ENCODE assay signal across 8 mouse cellular contexts in the genomic region with DNA sequence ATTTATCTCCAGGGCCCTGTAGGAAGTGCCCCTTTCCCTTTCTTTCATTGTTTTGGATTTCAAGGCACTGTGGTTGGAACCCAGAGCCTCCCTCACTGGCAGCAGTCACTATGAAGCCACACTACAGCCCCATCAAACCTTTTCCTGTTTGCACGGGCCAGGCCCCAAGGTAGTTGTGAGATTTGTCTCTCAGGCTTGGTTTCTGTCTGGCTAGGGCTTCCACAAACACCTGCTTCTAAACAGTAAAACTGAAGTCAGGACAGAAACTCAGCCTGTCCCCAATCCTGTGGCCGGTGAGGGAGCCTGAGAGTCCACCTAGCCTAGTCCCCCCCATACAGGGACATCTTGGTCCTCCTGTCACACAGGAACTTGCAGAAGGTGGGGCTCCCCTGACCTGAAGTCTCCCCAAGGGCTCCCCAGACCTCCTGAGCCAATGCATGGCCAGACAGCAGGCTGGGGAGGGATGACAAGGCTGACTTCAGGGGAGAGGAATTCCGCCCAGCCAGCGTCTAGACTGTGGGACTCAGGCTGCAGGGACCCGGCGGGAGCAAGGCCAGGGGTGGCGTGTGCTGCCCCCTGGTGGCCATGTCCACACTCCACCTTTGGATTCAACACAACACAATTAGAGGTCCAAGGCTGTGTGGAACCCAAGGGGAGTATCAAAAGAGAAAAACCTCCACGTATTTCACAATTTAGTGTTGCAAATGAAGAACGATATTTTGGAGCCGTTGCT. TPM values are rescaled to one million over a fixed set of nuclear protein-coding genes. Genes with fewer than 3 reads are reported as not detected.
DNase-seq lines count a peak whose midpoint lies in the region; ATAC-seq lines count a peak whose summit lies in the region.

No protein-coding gene starts in this region.

- no peak overlapping the region for H3K4me3 ChIP-seq in hindbrain, embryonic 12.5 days

- H3K36me3 ChIP-seq in hindbrain, embryonic 12.5 days: no peaks in the 10 kb centered on the region

- H3K9ac ChIP-seq in hindbrain, embryonic 12.5 days: no peak overlapping the region

- peak; percentile 70 for DNase-seq in T-cell, adult 2 months (ENCODE audit: low spot score)
- peak; percentile 84 for DNase-seq in cerebellum, adult 9-10 months
- DNase-seq in forelimb bud, embryonic 11.5 days (ENCODE audit: low read depth, low spot score): peak; percentile 87
- DNase-seq in left cerebral cortex, postnatal 25 days (ENCODE audit: low spot score in 2 of 2): peak; percentile 63 to 66
- DNase-seq in right cerebral cortex, postnatal 14 days: peak; percentile 77
- DNase-seq in urinary bladder, postnatal 36 days (ENCODE audit: low spot score in 2 of 2): peak; percentile 74 to 86

- H3K4me2 ChIP-seq in hindbrain, embryonic 12.5 days (replicated peaks): no peak overlapping the region

- peak; percentile 80 for ATAC-seq in hindbrain, embryonic 12.5 days (ENCODE audit: low FRiP score)
- peak; percentile 75 for ATAC-seq in megakaryocyte-erythroid progenitor cell, adult 5-6 weeks (replicated peaks; ENCODE audit: low FRiP score, low TSS enrichment, poor library complexity, severe bottlenecking)

- H3K27ac ChIP-seq in hindbrain, embryonic 12.5 days: no peak overlapping the region

- H3K9me3 ChIP-seq in hindbrain, embryonic 12.5 days (replicated peaks): no peaks in the 10 kb centered on the region

- 12% methylated on average over 10 of the region's 10 CpGs for WGBS in hindbrain, embryonic 12.5 days

- intact Hi-C loops in left cerebral cortex, postnatal 25 days (cut with DNase I): loop anchor here (1.0 kb wide), 1 partner anchor 59 kb away; no protein-coding TSS in a partner anchor

- H3K27me3 ChIP-seq in hindbrain, embryonic 12.5 days: peaks cover 60% of the 10 kb centered on the region

- H3K4me1 ChIP-seq in hindbrain, embryonic 12.5 days: peaks cover 16% of the 10 kb centered on the region

RNA-seq across cellular contexts. Expression of a gene that starts 26.9 kb away (rescaled TPM):
- polyA plus RNA-seq in hindbrain, embryonic 12.5 days (2016; fragmentation: Nextera tagmentation; extraction: Ambion mirVana): 10.1 and 10.7 TPM in 2 replicates
- 100 to 1,000 TPM in 1 of 2 experiments, 10 to 100 TPM in 1; 83.8 to 196 TPM for total RNA-seq in left cerebral cortex, postnatal 25 days (2021)
- 1.5 and 3.6 TPM in 2 replicates for total RNA-seq in megakaryocyte-erythroid progenitor cell, adult 5-6 weeks (2014; fragmentation: Nextera tagmentation)
- total RNA-seq in megakaryocyte-erythroid progenitor cell, adult 5-6 weeks (2017): 0.14 and 0.46 TPM in 2 replicates

RNA-seq across cellular contexts. Expression of a gene that starts 37.6 kb away (rescaled TPM):
- 16.4 and 16.7 TPM in 2 replicates for polyA plus RNA-seq in hindbrain, embryonic 12.5 days (2016; fragmentation: Nextera tagmentation; extraction: Ambion mirVana)
- 100 to 1,000 TPM; 108 to 110 TPM for total RNA-seq in left cerebral cortex, postnatal 25 days (2021)
- total RNA-seq in megakaryocyte-erythroid progenitor cell, adult 5-6 weeks (2014; fragmentation: Nextera tagmentation): not detected in 2 replicates
- total RNA-seq in megakaryocyte-erythroid progenitor cell, adult 5-6 weeks (2017): not detected in 2 replicates

RNA-seq across cellular contexts. Expression of a gene that starts 49.4 kb away (rescaled TPM):
- polyA plus RNA-seq in hindbrain, embryonic 12.5 days (2016; fragmentation: Nextera tagmentation; extraction: Ambion mirVana): 33.8 and 37.0 TPM in 2 replicates
- 10 to 100 TPM; 67.2 to 69.3 TPM for total RNA-seq in left cerebral cortex, postnatal 25 days (2021)
- total RNA-seq in megakaryocyte-erythroid progenitor cell, adult 5-6 weeks (2014; fragmentation: Nextera tagmentation): 7.0 TPM in 2 replicates
- 3.4 and 7.2 TPM in 2 replicates for total RNA-seq in megakaryocyte-erythroid progenitor cell, adult 5-6 weeks (2017)

RNA-seq across cellular contexts. Expression of a gene that starts 58.0 kb away (rescaled TPM):
- 11.8 and 15.8 TPM in 2 replicates for polyA plus RNA-seq in hindbrain, embryonic 12.5 days (2016; fragmentation: Nextera tagmentation; extraction: Ambion mirVana)
- total RNA-seq in left cerebral cortex, postnatal 25 days (2021): 10 to 100 TPM; 16.4 to 19.0 TPM
- not detected in 2 replicates for total RNA-seq in megakaryocyte-erythroid progenitor cell, adult 5-6 weeks (2014; fragmentation: Nextera tagmentation)
- 7.5 and 8.7 TPM in 2 replicates for total RNA-seq in megakaryocyte-erythroid progenitor cell, adult 5-6 weeks (2017)

Comparison
In these comparisons a context has a peak if more than half of its experiments do, and no peak if none do; other contexts are left out.
1. RNA of a gene that starts 26.9 kb away (total RNA-seq): 83.8 to 196 TPM in left cerebral cortex, postnatal 25 days; 0.14 to 3.6 TPM in megakaryocyte-erythroid progenitor cell, adult 5-6 weeks; every median in the first group is over 10 times any median in the second.
2. RNA of a gene that starts 37.6 kb away (total RNA-seq): 108 to 110 TPM in left cerebral cortex, postnatal 25 days; not detected in megakaryocyte-erythroid progenitor cell, adult 5-6 weeks; every median in the first group is over 100 times any median in the second.
3. RNA of a gene that starts 49.4 kb away (total RNA-seq): 67.2 to 69.3 TPM in left cerebral cortex, postnatal 25 days; 3.4 to 7.2 TPM in megakaryocyte-erythroid progenitor cell, adult 5-6 weeks; every median in the first group is over 4 times any median in the second.
4. Peak in every context shown above with its lines, with median percentiles within 50 percentile points of each other: DNase-seq.